Mouse (Mus musculus): Measurements from ENCODE around the gene Commd1.

DNA sequence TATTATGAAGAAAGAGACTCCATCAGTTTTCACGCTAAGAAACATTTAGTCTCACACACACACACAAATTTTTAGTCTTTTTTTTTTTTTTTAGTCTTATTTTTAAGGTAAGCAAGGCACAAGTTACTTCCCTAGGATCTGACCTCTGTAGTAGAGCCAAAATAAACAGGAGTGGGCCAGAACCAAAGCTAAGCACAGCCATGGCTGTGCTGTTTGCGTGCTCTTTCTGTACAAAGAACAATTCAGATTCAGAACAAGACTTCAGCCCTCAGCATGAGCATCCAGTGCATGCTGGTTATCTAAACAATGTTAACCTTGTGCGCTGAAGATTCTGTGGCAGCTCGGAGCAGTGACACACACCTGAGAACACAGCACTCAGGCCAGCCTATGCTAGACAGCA is 17.8 kb downstream of the Commd1 start:
- no peak for TF ChIP-seq CTCF (IDR thresholded peaks at IDR 0.05; ENCODE audit: control insufficient read depth, insufficient read depth, low read length)
- TF ChIP-seq POLR2A (IDR thresholded peaks at IDR 0.05; ENCODE audit: borderline replicate concordance, control insufficient read depth, low read depth, low read length), result no peak
